In the genomic region with DNA sequence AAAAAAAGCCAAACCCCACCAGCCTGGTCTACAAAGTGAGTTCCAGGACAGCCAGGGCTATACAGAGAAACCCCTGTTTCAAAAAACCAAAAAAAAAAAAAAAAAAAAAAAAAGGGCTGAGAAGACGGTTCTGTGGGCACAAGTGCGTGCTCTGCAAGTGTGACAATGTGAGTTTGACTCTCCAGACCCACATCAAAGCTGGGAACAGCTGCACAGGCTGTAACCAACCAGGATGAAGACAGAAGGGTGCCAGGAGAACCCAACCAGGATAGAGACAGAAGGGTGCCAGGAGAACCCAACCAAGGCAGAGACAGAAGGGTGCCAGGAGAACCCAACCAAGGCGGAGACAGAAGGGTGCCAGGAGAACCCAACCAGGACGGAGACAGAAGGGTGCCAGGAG, we compare ENCODE assay signal across 22 mouse cellular contexts. TPM values are rescaled to one million over a fixed set of nuclear protein-coding genes. Genes with fewer than 3 reads are reported as not detected.
DNase-seq lines count a peak whose midpoint lies in the region; TF ChIP-seq lines count a peak whose summit lies in the region.
"Had no signal": no experiment of that assay in that cellular context is flagged by ENCODE, and none has a peak within 500 bp of the region (broad histone marks: within the 10 kb centered on the region; RNA-seq: fewer than 3 reads in every experiment).

No protein-coding gene starts in this region.

- TF ChIP-seq POLR2A in cerebellum, adult 2 months (IDR thresholded peaks at IDR 0.05; ENCODE audit: borderline replicate concordance, insufficient read depth, low read length): no peak
- no peak for TF ChIP-seq POLR2A in CH12.LX (IDR thresholded peaks at IDR 0.05; ENCODE audit: low read depth, low read length)
- TF ChIP-seq POLR2A in myocyte (IDR thresholded peaks at IDR 0.05; ENCODE audit: insufficient read length, low read depth): no peak

- no peaks in the 10 kb centered on the region for H3K9me3 ChIP-seq in CH12.LX (replicated peaks; ENCODE audit: low read length)
- H3K9me3 ChIP-seq: embryonic facial prominence, embryonic 10.5 days; embryonic facial prominence, embryonic 12.5 days; forebrain, embryonic 13.5 days; forebrain, embryonic 15.5 days; G1E had no signal

- H3K4me3 ChIP-seq in cerebellum, adult 2 months (replicated peaks; ENCODE audit: insufficient read depth, low read depth, low read length): no peak overlapping the region
- no peak overlapping the region for H3K4me3 ChIP-seq in CH12.LX (replicated peaks in 1 of 3; ENCODE audit: low read depth in 2 of 3, low read length in 2 of 3, poor library complexity in 1 of 3)
- H3K4me3 ChIP-seq in myocyte: no peak overlapping the region
- H3K4me3 ChIP-seq: embryonic facial prominence, embryonic 10.5 days; embryonic facial prominence, embryonic 12.5 days; forebrain, embryonic 13.5 days; forebrain, embryonic 15.5 days had no signal

- no peak overlapping the region for H3ac ChIP-seq in myocyte (ENCODE audit: control insufficient read depth, insufficient read length)

- H3K79me2 ChIP-seq in CH12.LX (replicated peaks; ENCODE audit: control insufficient read depth, extremely low read depth, insufficient read depth, poor library complexity, severe bottlenecking) (peaks cover 68% of the 10 kb centered on the region), myocyte (ENCODE audit: control insufficient read depth, insufficient read depth) (peaks cover 57% of the 10 kb centered on the region)

- H3K9ac ChIP-seq in CH12.LX (ENCODE audit: insufficient read depth, low read depth): no peak overlapping the region
- H3K9ac ChIP-seq: embryonic facial prominence, embryonic 12.5 days; forebrain, embryonic 13.5 days; forebrain, embryonic 15.5 days; forebrain, postnatal 0 days had no signal

- no peak for DNase-seq in cerebellum, adult 2 months
- no peak for DNase-seq in cerebellum, postnatal 25 days
- peak; percentile 38 for DNase-seq in thymus, postnatal 0 days (ENCODE audit: low spot score)
- no peak for DNase-seq in thymus, postnatal 14 days
- DNase-seq in CH12.LX (ENCODE audit: extremely low read depth): no peak
- DNase-seq in urinary bladder, adult 2 months (ENCODE audit: low spot score): no peak
- DNase-seq: adrenal gland, adult 8-10 months; adrenal gland, postnatal 14 days; adrenal gland, postnatal 36 days; B cell, adult 2 months; cerebellum, adult 11-12 months; cerebellum, adult 8-10 months; cerebellum, adult 9-11 months; cerebellum, postnatal 14 days; forebrain, postnatal 0 days had no signal

- no peaks in the 10 kb centered on the region for H3K27me3 ChIP-seq in cerebellum, adult 2 months (ENCODE audit: control insufficient read depth, insufficient read depth, low read length)
- no peaks in the 10 kb centered on the region for H3K27me3 ChIP-seq in CH12.LX (replicated peaks)
- H3K27me3 ChIP-seq in myocyte (ENCODE audit: control insufficient read depth, insufficient read depth, insufficient read length): no peaks in the 10 kb centered on the region
- H3K27me3 ChIP-seq: embryonic facial prominence, embryonic 12.5 days; forebrain, embryonic 15.5 days; Patski had no signal

- in situ Hi-C loops in CH12.LX (cut with MboI; ENCODE audit: low pct_ligation_motif_present, low pct_unique_long_range_greater_than_20kb, low sequenced_read_pairs): no loop called here

- H3K27ac ChIP-seq in cerebellum, adult 2 months (ENCODE audit: insufficient read depth, low read length): peak overlapping the region; percentile 39; the same call in 1 of the 2 replicates
- no peak overlapping the region for H3K27ac ChIP-seq in CH12.LX (ENCODE audit: insufficient read depth, low read depth)
- H3K27ac ChIP-seq: embryonic facial prominence, embryonic 10.5 days; embryonic facial prominence, embryonic 12.5 days; forebrain, embryonic 13.5 days; forebrain, embryonic 15.5 days had no signal

- peaks cover 0 to 34% of the 10 kb centered on the region in 2 experiments for H3K36me3 ChIP-seq in CH12.LX (replicated peaks in 1 of 2; ENCODE audit: control insufficient read depth in 1 of 2, insufficient read depth in 1 of 2, low read length in 1 of 2)
- peaks cover 7% of the 10 kb centered on the region for H3K36me3 ChIP-seq in myocyte (ENCODE audit: control insufficient read depth, insufficient read depth)

- H3K4me2 ChIP-seq in CH12.LX (ENCODE audit: insufficient read depth, low read depth, poor library complexity, severe bottlenecking): peak overlapping the region; percentile 23; the same call in 1 of the 2 replicates
- no peak overlapping the region for H3K4me2 ChIP-seq in myocyte (ENCODE audit: low read depth)
- H3K4me2 ChIP-seq: embryonic facial prominence, embryonic 12.5 days; forebrain, embryonic 13.5 days; forebrain, embryonic 15.5 days had no signal

- 0 out of 2 replicates have a peak, but pooled peaks cover 6% of the 10 kb centered on the region for H3K4me1 ChIP-seq in cerebellum, adult 2 months (ENCODE audit: control insufficient read depth, insufficient read depth, low read length)
- H3K4me1 ChIP-seq in CH12.LX (ENCODE audit: control insufficient read depth in 1 of 2, insufficient read depth in 2 of 2): peaks cover 18 to 74% of the 10 kb centered on the region in 2 experiments

- TF ChIP-seq EP300 in CH12.LX (IDR thresholded peaks at IDR 0.05; ENCODE audit: low read length): no peak

- no peak for TF ChIP-seq CTCF in cerebellum, adult 2 months (IDR thresholded peaks at IDR 0.05; ENCODE audit: borderline replicate concordance, insufficient read depth, low read depth, low read length)
- TF ChIP-seq CTCF in CH12.LX (conservative IDR thresholded peaks at IDR 0.05 in 1 of 2, IDR thresholded peaks at IDR 0.05 in 1 of 2; ENCODE audit: low read depth in 2 of 2, low read length in 2 of 2): no peak

- TF ChIP-seq RAD21 in CH12.LX (IDR thresholded peaks at IDR 0.05; ENCODE audit: low read depth, low read length): no peak

- dilution Hi-C loops in CH12.LX (cut with MboI; ENCODE audit: extremely low pct_ligation_motif_present, extremely low pct_unique_long_range_greater_than_20kb, low sequenced_read_pairs): no loop called here

- WGBS in cerebellum, adult 2 months: 72% methylated on average over 4 of the region's 4 CpGs

TF ChIP-seq in CH12.LX, 34 proteins besides CTCF, POLR2A, EP300 and RAD21 (continues in another document):
- TF ChIP-seq NRF1 (IDR thresholded peaks at IDR 0.05; ENCODE audit: low read depth, low read length): no peak
- TF ChIP-seq TBP (conservative IDR thresholded peaks at IDR 0.05; ENCODE audit: low read depth, low read length): no peak
- no peak for TF ChIP-seq ZMIZ1 (IDR thresholded peaks at IDR 0.05; ENCODE audit: low read depth, low read length)
- no peak for TF ChIP-seq ETS1 (conservative IDR thresholded peaks at IDR 0.05; ENCODE audit: low read depth, low read length)
- no peak for TF ChIP-seq MYC (IDR thresholded peaks at IDR 0.05; ENCODE audit: low read depth, low read length)
- no peak for TF ChIP-seq KAT2A (IDR thresholded peaks at IDR 0.05; ENCODE audit: insufficient replicate concordance, low read length)
- TF ChIP-seq ZC3H11A (IDR thresholded peaks at IDR 0.05; ENCODE audit: low read depth, low read length): no peak
- no peak for TF ChIP-seq E2F4 (IDR thresholded peaks at IDR 0.05; ENCODE audit: insufficient replicate concordance, low read depth, low read length)
- TF ChIP-seq JUND (conservative IDR thresholded peaks at IDR 0.05; ENCODE audit: low read depth, low read length): no peak
- TF ChIP-seq GABPA (IDR thresholded peaks at IDR 0.05; ENCODE audit: insufficient replicate concordance, low read depth, low read length): no peak
- no peak for TF ChIP-seq ZNF384 (IDR thresholded peaks at IDR 0.05; ENCODE audit: low read depth, low read length)
- no peak for TF ChIP-seq MAZ (IDR thresholded peaks at IDR 0.05; ENCODE audit: low read depth, low read length)
- TF ChIP-seq USF1 (IDR thresholded peaks at IDR 0.05; ENCODE audit: low read depth, low read length): no peak
- TF ChIP-seq JUN (IDR thresholded peaks at IDR 0.05; ENCODE audit: insufficient read depth, low read depth, low read length): no peak

TF ChIP-seq in myocyte, 11 proteins besides CTCF, POLR2A, EP300 and RAD21:
- TF ChIP-seq MYOG (IDR thresholded peaks at IDR 0.05; ENCODE audit: control insufficient read depth in 1 of 3, insufficient read depth in 1 of 3, insufficient read length in 2 of 3, low read depth in 2 of 3) (peak in 2 of 3 experiments; percentile 56 to 68), MYOD1 (IDR thresholded peaks at IDR 0.05; ENCODE audit: control insufficient read depth in 1 of 3, insufficient read length in 2 of 3, low read depth in 2 of 3) (peak; percentile 24 to 33 (median 31)), USF1 (IDR thresholded peaks at IDR 0.05; ENCODE audit: low read depth) (no peak)

RNA-seq across cellular contexts. Expression of gene Cnot10, which starts 3.8 kb away (rescaled TPM):
- polyA plus RNA-seq in cerebellum, adult 2 months (2012; rRNA removed): 69.7 and 70.9 TPM in 2 replicates
- 61.8 and 64.1 TPM in 2 replicates for polyA plus RNA-seq in thymus, postnatal 0 days (2015; fragmentation: Nextera tagmentation; extraction: Ambion mirVana)
- total RNA-seq in CH12.LX (2012; rRNA removed) (49.4 and 53.5 TPM in 2 replicates), CH12.LX (2014; rRNA removed) (67.8 and 75.3 TPM in 2 replicates)
- polyA plus RNA-seq in CH12.LX (2012; ENCODE audit: insufficient read length, low read depth) (58.3 and 61.4 TPM in 2 replicates), myocyte (2012; fragmentation: generic; extraction: Trizol) (29.1 TPM)
- 42.0 and 45.8 TPM in 2 replicates for polyA plus RNA-seq in urinary bladder, adult 2 months (2012; rRNA removed)

RNA-seq across cellular contexts. Expression of gene Dync1li1, which starts 52.4 kb away (rescaled TPM):
- polyA plus RNA-seq in cerebellum, adult 2 months (2012; rRNA removed): 64.9 and 67.0 TPM in 2 replicates
- 43.0 and 51.4 TPM in 2 replicates for polyA plus RNA-seq in thymus, postnatal 0 days (2015; fragmentation: Nextera tagmentation; extraction: Ambion mirVana)
- 36.3 and 43.6 TPM in 2 replicates for total RNA-seq in CH12.LX (2012; rRNA removed)
- 57.0 and 63.5 TPM in 2 replicates for total RNA-seq in CH12.LX (2014; rRNA removed)
- polyA plus RNA-seq in CH12.LX (2012; ENCODE audit: insufficient read length, low read depth): 38.1 and 39.0 TPM in 2 replicates
- 70.9 TPM for polyA plus RNA-seq in myocyte (2012; fragmentation: generic; extraction: Trizol)
- polyA plus RNA-seq in urinary bladder, adult 2 months (2012; rRNA removed): 24.9 and 27.6 TPM in 2 replicates
